Mouse (Mus musculus) hematopoietic stem cell, adult 5-6 weeks (primary cell): Measurements from ENCODE around the gene Dpy30. TPM values are rescaled to one million over a fixed set of nuclear protein-coding genes. Genes with fewer than 3 reads are reported as not detected.
A peak's percentile ranks its signal among the peaks of the same experiment; 100 is the strongest.

Source experiments
- ATAC-seq, 2 experiments: fragments of 125-278 bp in 1 of 2; replicated peaks in 1 of 2; 2 replicates each; pipeline ENCODE4 v1.8.0; 2016 to 2017; ENCODE audit warnings: inconsistent platforms in 2 of 2, mild to moderate bottlenecking in 2 of 2, moderate number of reproducible peaks in 2 of 2, low read depth in 1 of 2, moderate TSS enrichment in 1 of 2; ENCODE audit not compliant: low FRiP score in 2 of 2, poor library complexity in 2 of 2, severe bottlenecking in 2 of 2, insufficient read depth in 1 of 2, low TSS enrichment in 1 of 2
- total RNA-seq: library from RNA; stranded (forward); fragments of 172-1452, 232-1000 nt; gene quantifications from 2 replicates; pipeline ENCODE4 v1.2.3, GENCODE M21; 2017

Dpy30 gene
- total RNA-seq, 1 experiment from 2014 or later, result 150 TPM

- ATAC-seq, result no peak
Observed at GRCm38 (mm10) chr17:74272683-74273205, 51.0 kb downstream of the Dpy30 start.

- no peak for ATAC-seq
Observed at GRCm38 (mm10) chr17:74271541-74272268, 52.0 kb downstream of the Dpy30 start.

- ATAC-seq, result no peak
Observed at GRCm38 (mm10) chr17:74270205-74270604, 53.5 kb downstream of the Dpy30 start.

GRCm38 (mm10) chr17:74267415-74268180 is 56.1 kb downstream of the Dpy30 start:
- ATAC-seq, result peak in 1 of 2 experiments; percentile 51; a peak in 1 of 4 replicates

- ATAC-seq, result no peak
Observed at GRCm38 (mm10) chr17:74265636-74266035, 58.1 kb downstream of the Dpy30 start.

- 0 out of 4 replicates have a peak, but pooled peaks of 1 of the 2 experiments have one; percentile 8 for ATAC-seq
Observed at GRCm38 (mm10) chr17:74265156-74265505, 58.6 kb downstream of the Dpy30 start.

GRCm38 (mm10) chr17:74264333-74265155 is 59.2 kb downstream of the Dpy30 start:
- ATAC-seq, result 0 out of 4 replicates have a peak, but pooled peaks of 1 of the 2 experiments have one; percentile 17

- no peak for ATAC-seq
Observed at GRCm38 (mm10) chr17:74262415-74262814, 61.3 kb downstream of the Dpy30 start.

Other genes starting within 250 kb of the Dpy30 start
- 93.2 and 131 TPM in 2 replicates for gene Memo1, start 28.4 kb downstream of the Dpy30 start, total RNA-seq
- 64.4 and 74.5 TPM in 2 replicates for gene Spast, start 15.0 kb upstream of the Dpy30 start, total RNA-seq
- gene Slc30a6, start 71.7 kb upstream of the Dpy30 start, total RNA-seq, result 12.9 and 16.6 TPM in 2 replicates
- gene Nlrc4, start 135.2 kb upstream of the Dpy30 start, total RNA-seq, result 1.7 and 3.2 TPM in 2 replicates
- 45.7 and 57.2 TPM in 2 replicates for gene Yipf4, start 165.5 kb upstream of the Dpy30 start, total RNA-seq
- 174 and 195 TPM in 2 replicates for gene Birc6, start 204.4 kb upstream of the Dpy30 start, total RNA-seq